Mouse (Mus musculus) embryonic fibroblast, embryonic 13.5 days (primary cell): Measurements from ENCODE around the gene Ide.

Experiments
- CTCF ChIP-seq: IDR thresholded peaks from 2 replicates; pipeline ENCODE4 v1.5.1; 2011; ENCODE audit warnings: mild to moderate bottlenecking, control low read depth, low read length, moderate library complexity, borderline replicate concordance; ENCODE audit not compliant: insufficient read depth
- POLR2A ChIP-seq: IDR thresholded peaks from 2 replicates; pipeline ENCODE4 v1.6.1; 2011; ENCODE audit warnings: low read depth, mild to moderate bottlenecking, control low read depth, low read length, moderate library complexity

DNA sequence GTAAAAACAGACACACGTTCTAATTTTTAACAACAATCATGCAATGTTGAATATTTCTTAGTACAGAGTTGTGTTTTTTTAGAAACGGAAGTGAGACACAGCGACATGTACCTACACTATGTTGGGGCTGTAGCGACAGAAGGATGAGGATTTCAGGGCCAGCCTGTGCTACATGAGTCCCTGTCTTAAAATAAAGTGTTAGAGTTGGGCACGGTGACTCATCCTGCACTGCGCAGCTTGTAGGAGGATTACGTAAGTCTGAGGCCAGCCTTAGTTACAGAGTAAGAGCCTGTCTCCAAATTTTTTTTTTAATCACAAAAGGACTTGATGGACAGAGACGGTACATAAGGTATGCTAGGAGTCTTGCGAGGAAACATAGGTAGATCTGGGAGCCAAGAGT lies 82.3 kb downstream of the Ide start:
- no peak for TF ChIP-seq POLR2A
- TF ChIP-seq CTCF, result no peak
